8 mouse cellular contexts compared by ENCODE assay signal in the genomic region with DNA sequence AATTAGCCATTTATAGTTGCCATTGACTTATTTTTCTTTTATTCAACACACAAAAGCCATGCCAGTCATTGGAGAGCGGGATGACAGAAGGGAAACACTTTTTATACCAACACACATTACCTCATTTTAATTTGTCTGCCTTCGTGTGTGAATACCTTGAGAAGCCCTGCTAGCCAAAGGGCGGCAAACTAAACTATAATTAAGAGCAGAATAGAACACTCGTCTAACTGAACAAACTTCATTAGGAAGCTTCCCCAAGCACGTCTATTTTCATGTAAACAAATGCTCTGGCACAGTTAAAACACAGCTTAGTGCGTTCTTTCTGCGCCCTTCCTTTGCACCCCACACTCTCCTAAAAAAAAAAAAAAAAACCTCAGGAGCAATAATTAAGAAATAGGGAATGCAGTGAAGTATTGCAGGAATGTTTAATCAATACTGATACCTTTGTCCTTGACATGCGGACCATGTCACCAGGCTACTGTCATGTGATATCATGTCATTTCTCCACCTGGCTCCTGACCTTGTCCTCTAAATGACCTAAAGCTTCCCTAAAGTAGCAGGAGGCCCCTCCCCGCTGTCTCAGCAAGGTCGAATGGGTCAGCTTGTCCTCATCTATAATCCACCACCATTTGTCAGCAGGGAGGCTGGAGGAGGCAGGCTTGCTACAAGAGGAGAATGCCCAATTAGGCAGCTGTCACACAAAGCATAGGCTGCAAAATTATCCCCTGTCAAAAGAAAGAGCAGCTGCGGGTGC. TPM values are rescaled to one million over a fixed set of nuclear protein-coding genes. Genes with fewer than 3 reads are reported as not detected.
DNase-seq lines count a peak whose midpoint lies in the region; ATAC-seq lines count a peak whose summit lies in the region.

No protein-coding gene starts in this region.

- 38% methylated on average over 11 of the region's 11 CpGs for WGBS in hindbrain, embryonic 10.5 days
- 59% methylated on average over 11 of the region's 11 CpGs for WGBS in liver, embryonic 11.5 days
- WGBS in intestine, embryonic 15.5 days: 53% methylated on average over 11 of the region's 11 CpGs

- H3K9me3 ChIP-seq in hindbrain, embryonic 10.5 days: no peaks in the 10 kb centered on the region
- H3K9me3 ChIP-seq in liver, embryonic 11.5 days (ENCODE audit: control insufficient read depth, low read length): no peaks in the 10 kb centered on the region
- no peaks in the 10 kb centered on the region for H3K9me3 ChIP-seq in intestine, embryonic 15.5 days

- ATAC-seq in liver, embryonic 11.5 days (replicated peaks; ENCODE audit: low FRiP score): no peak
- ATAC-seq in intestine, embryonic 15.5 days: no peak

- no peaks in the 10 kb centered on the region; the same call in 1 of the 2 replicates for H3K36me3 ChIP-seq in hindbrain, embryonic 10.5 days
- no peaks in the 10 kb centered on the region for H3K36me3 ChIP-seq in liver, embryonic 11.5 days (ENCODE audit: control insufficient read depth, insufficient read depth, low read length)
- H3K36me3 ChIP-seq in intestine, embryonic 15.5 days: no peaks in the 10 kb centered on the region

- H3K27ac ChIP-seq in hindbrain, embryonic 10.5 days: no peak overlapping the region
- 0 out of 2 replicates have a peak overlapping the region, but pooled peaks have one; percentile 6 for H3K27ac ChIP-seq in liver, embryonic 11.5 days (ENCODE audit: low read depth, low read length)
- H3K27ac ChIP-seq in intestine, embryonic 15.5 days: no peak overlapping the region

- H3K4me3 ChIP-seq in hindbrain, embryonic 10.5 days: no peak overlapping the region
- no peak overlapping the region for H3K4me3 ChIP-seq in liver, embryonic 11.5 days (ENCODE audit: low read depth, low read length)
- no peak overlapping the region for H3K4me3 ChIP-seq in intestine, embryonic 15.5 days (replicated peaks)

- H3K4me1 ChIP-seq in hindbrain, embryonic 10.5 days (replicated peaks): peaks cover 53% of the 10 kb centered on the region
- H3K4me1 ChIP-seq in liver, embryonic 11.5 days (replicated peaks; ENCODE audit: control insufficient read depth, insufficient read depth, low read length): peaks cover 72% of the 10 kb centered on the region
- peaks cover 14% of the 10 kb centered on the region; the same call in 1 of the 2 replicates for H3K4me1 ChIP-seq in intestine, embryonic 15.5 days (replicated peaks)

- H3K27me3 ChIP-seq in hindbrain, embryonic 10.5 days (ENCODE audit: insufficient read depth, poor library complexity, severe bottlenecking): no peaks in the 10 kb centered on the region
- no peaks in the 10 kb centered on the region for H3K27me3 ChIP-seq in liver, embryonic 11.5 days (replicated peaks; ENCODE audit: control insufficient read depth, insufficient read depth, low read length)
- H3K27me3 ChIP-seq in intestine, embryonic 15.5 days (replicated peaks): no peaks in the 10 kb centered on the region

- H3K9ac ChIP-seq in liver, embryonic 11.5 days (ENCODE audit: low read depth, low read length): no peak overlapping the region
- H3K9ac ChIP-seq in intestine, embryonic 15.5 days: no peak overlapping the region

- no peak overlapping the region for H3K4me2 ChIP-seq in liver, embryonic 11.5 days
- no peak overlapping the region for H3K4me2 ChIP-seq in intestine, embryonic 15.5 days (replicated peaks)

- DNase-seq in ovary, postnatal 36 days (ENCODE audit: low spot score): peak; percentile 28
- no peak for DNase-seq in ovary, postnatal 14 days (ENCODE audit: low spot score)
- peak; percentile 73 for DNase-seq in hindbrain, embryonic 10.5 days (ENCODE audit: low spot score)
- DNase-seq in liver, embryonic 11.5 days (ENCODE audit: low spot score): no peak
- DNase-seq in yolk sac, embryonic 10.5 days (ENCODE audit: low spot score): peak; percentile 58
- DNase-seq in frontal cortex, adult 2 months (ENCODE audit: extremely low spot score in 1 of 2, low spot score in 1 of 2): no peak
- no peak for DNase-seq in spleen, adult 18-20 months

RNA-seq across cellular contexts. Expression of gene Nrip1, which starts 54.1 kb away (rescaled TPM):
- 34.8 and 46.6 TPM in 2 replicates for polyA plus RNA-seq in hindbrain, embryonic 10.5 days (2016; fragmentation: Nextera tagmentation; extraction: Ambion mirVana)
- polyA plus RNA-seq in liver, embryonic 11.5 days (2014; fragmentation: Nextera tagmentation; extraction: Ambion mirVana): 35.0 and 37.3 TPM in 2 replicates
- 8.1 and 10.1 TPM in 2 replicates for polyA plus RNA-seq in frontal cortex, adult 2 months (2012; rRNA removed)
- polyA plus RNA-seq in intestine, embryonic 15.5 days (2015; fragmentation: Nextera tagmentation; extraction: Ambion mirVana): 34.5 and 36.6 TPM in 2 replicates

Comparison
In these comparisons a context has a peak if more than half of its experiments do, and no peak if none do; other contexts are left out.
1. DNase-seq: peak in ovary, postnatal 36 days (single experiment), hindbrain, embryonic 10.5 days (single experiment) and yolk sac, embryonic 10.5 days (single experiment); none in ovary, postnatal 14 days (single experiment), liver, embryonic 11.5 days (single experiment), frontal cortex, adult 2 months (0 of 2) and spleen, adult 18-20 months (0 of 2).